Mouse (Mus musculus) right cerebral cortex, postnatal 14 days (tissue): Measurements from ENCODE around the gene Fam117a.

ENCODE experiments used
- DNase-seq: peaks from one replicate; pipeline ENCODE4 v3.0.0; 2022

Gene Fam117a

GRCm38 (mm10) chr11:95336568-95337128 lies at the start of gene Fam117a:
Fam117a (plus strand) TSS chr11:95337018.
- peak; percentile 70 for DNase-seq

- no peak for DNase-seq
These were observed 44.8 kb upstream of the Fam117a start for GRCm38 (mm10) chr11:95291998-95292397.

- DNase-seq: no peak
These were observed 43.7 kb upstream of the Fam117a start for GRCm38 (mm10) chr11:95293017-95293624.

- no peak for DNase-seq
These were observed 41.1 kb upstream of the Fam117a start for GRCm38 (mm10) chr11:95295736-95296135.

- DNase-seq: no peak
These were observed 38.7 kb upstream of the Fam117a start for GRCm38 (mm10) chr11:95298146-95298545.

GRCm38 (mm10) chr11:95299886-95300285 lies 36.9 kb upstream of the Fam117a start:
- DNase-seq: no peak

- DNase-seq: no peak
These were observed 35.0 kb upstream of the Fam117a start for GRCm38 (mm10) chr11:95301772-95302171.

- no peak for DNase-seq
These were observed 31.2 kb upstream of the Fam117a start for GRCm38 (mm10) chr11:95305600-95305999.

GRCm38 (mm10) chr11:95307526-95307925 lies 29.3 kb upstream of the Fam117a start:
- no peak for DNase-seq

GRCm38 (mm10) chr11:95309510-95310006 lies 27.3 kb upstream of the Fam117a start:
- peak; percentile 99 for DNase-seq

GRCm38 (mm10) chr11:95310007-95310647 lies 26.7 kb upstream of the Fam117a start, which contains the start of gene Kat7:
Kat7 (minus strand) TSS chr11:95310246.
- peak; percentile 97 for DNase-seq

GRCm38 (mm10) chr11:95310648-95311424 lies 26.0 kb upstream of the Fam117a start:
- DNase-seq: no peak

- no peak for DNase-seq
These were observed 25.4 kb upstream of the Fam117a start for GRCm38 (mm10) chr11:95311425-95311807.

- DNase-seq: no peak
These were observed 21.4 kb upstream of the Fam117a start for GRCm38 (mm10) chr11:95315215-95315955.

- no peak for DNase-seq
These were observed 18.7 kb upstream of the Fam117a start for GRCm38 (mm10) chr11:95318116-95318515.

GRCm38 (mm10) chr11:95319506-95319905 lies 17.3 kb upstream of the Fam117a start:
- DNase-seq: no peak

- DNase-seq: no peak
These were observed 16.8 kb upstream of the Fam117a start for GRCm38 (mm10) chr11:95320010-95320409.

GRCm38 (mm10) chr11:95324181-95324580 lies 12.6 kb upstream of the Fam117a start:
- no peak for DNase-seq

GRCm38 (mm10) chr11:95325832-95326231 lies 11.0 kb upstream of the Fam117a start:
- no peak for DNase-seq

GRCm38 (mm10) chr11:95326243-95326642 lies 10.6 kb upstream of the Fam117a start:
- DNase-seq: no peak

GRCm38 (mm10) chr11:95328629-95329028 lies 8.2 kb upstream of the Fam117a start:
- DNase-seq: no peak

GRCm38 (mm10) chr11:95330662-95331061 lies 6.2 kb upstream of the Fam117a start:
- DNase-seq: no peak

GRCm38 (mm10) chr11:95333209-95333608 lies 3.6 kb upstream of the Fam117a start:
- no peak for DNase-seq
